Mouse (Mus musculus): Measurements from ENCODE around the gene Clip3.

Clip3 gene

GRCm38 (mm10) chr7:30286701-30287410, 4.7 kb upstream of the Clip3 start:
- ChIA-PET CTCF (interaction anchor here in 2 of 4 experiments (0.6 to 1.1 kb wide), 2 partner anchors 54 to 736 kb away, joined by 3 to 5 read pairs; partner anchors contain the start of gene Tbcb (in 1 of the 2)), POLR2A (interaction anchor here in 2 of 4 experiments (0.6 to 15.3 kb wide), 7 partner anchors 9 to 253 kb away, joined by 3 to 328 read pairs (median 4); no protein-coding TSS in a partner anchor)

- ChIA-PET CTCF (interaction anchor here in 1 of 4 experiments (0.8 kb wide), 1 partner anchor 44 kb away, joined by 3 read pairs; no protein-coding TSS in a partner anchor), POLR2A (interaction anchor here in 1 of 4 experiments (0.6 to 2.0 kb wide), 3 partner anchors 8 to 177 kb away, joined by 3 to 6 read pairs (median 3); partner anchors contain the start of genes Syne4, Thap8 and Wdr62)
These were observed 3.5 kb upstream of the Clip3 start for GRCm38 (mm10) chr7:30288046-30288445.

- ChIA-PET POLR2A (interaction anchor here in 2 of 4 experiments (0.6 to 8.8 kb wide), 3 partner anchors 7 to 117 kb away, joined by 4 to 84 read pairs (median 6); partner anchors contain the start of genes Thap8 (in 2 of the 2) and Wdr62 (in 2 of the 2)), CTCF (no interaction called here)
These were observed 2.3 kb upstream of the Clip3 start for GRCm38 (mm10) chr7:30289071-30289713.

- POLR2A ChIA-PET, result interaction anchor here in 3 of 4 experiments (0.6 to 8.8 kb wide), 6 partner anchors 8 to 168 kb away, joined by 3 to 84 read pairs (median 5); partner anchors contain the start of genes Thap8 (in 2 of the 3), Wdr62 (in 2 of the 3) and Kirrel2 (in 1 of the 3)
These were observed 1.7 kb upstream of the Clip3 start for GRCm38 (mm10) chr7:30289714-30290399.

GRCm38 (mm10) chr7:30293795-30294194, 2.3 kb downstream of the Clip3 start:
- POLR2A ChIA-PET, result interaction anchor here in 2 of 4 experiments (7.8 to 8.8 kb wide), 2 partner anchors 12 kb away, joined by 67 to 84 read pairs; partner anchors contain the start of genes Thap8 (in 2 of the 2) and Wdr62 (in 2 of the 2)
- CTCF ChIA-PET, result interaction anchor here in 2 of 4 experiments (0.6 to 1.5 kb wide), 2 partner anchors 12 to 49 kb away, joined by 3 to 4 read pairs; no protein-coding TSS in a partner anchor

More at GRCm38 (mm10) chr7:30289714-30290399, 1.7 kb upstream of the Clip3 start:
- CTCF ChIA-PET, result interaction anchor here in 1 of 4 experiments (0.7 kb wide), 1 partner anchor 44 kb away, joined by 7 read pairs; no protein-coding TSS in a partner anchor

- CTCF ChIA-PET, result interaction anchor here in 2 of 4 experiments (0.6 to 1.5 kb wide), 2 partner anchors 12 to 50 kb away, joined by 3 to 4 read pairs; no protein-coding TSS in a partner anchor
- POLR2A ChIA-PET, result interaction anchor here in 2 of 4 experiments (0.8 to 8.8 kb wide), 4 partner anchors 12 to 42 kb away, joined by 3 to 84 read pairs (median 36); partner anchors contain the start of genes Thap8 (in 2 of the 2) and Wdr62 (in 2 of the 2)
These were observed 2.8 kb downstream of the Clip3 start for GRCm38 (mm10) chr7:30294296-30294695.

GRCm38 (mm10) chr7:30295103-30295502, 3.6 kb downstream of the Clip3 start:
- CTCF ChIA-PET, result interaction anchor here in 1 of 4 experiments (0.8 to 1.6 kb wide), 3 partner anchors 11 to 41 kb away, joined by 3 to 5 read pairs (median 3); partner anchors contain the start of gene Wdr62
- POLR2A ChIA-PET, result interaction anchor here in 3 of 4 experiments (0.7 to 8.8 kb wide), 9 partner anchors 9 to 132 kb away, joined by 3 to 84 read pairs (median 5); partner anchors contain the start of genes Thap8 (in 3 of the 3), Wdr62 (in 3 of the 3) and Alkbh6 (in 1 of the 3)

- CTCF ChIA-PET, result interaction anchor here in 2 of 4 experiments (0.6 to 1.6 kb wide), 2 partner anchors 9 to 197 kb away, joined by 3 to 5 read pairs; no protein-coding TSS in a partner anchor
- POLR2A ChIA-PET, result interaction anchor here in 3 of 4 experiments (0.5 to 8.8 kb wide), 5 partner anchors 10 to 25 kb away, joined by 3 to 84 read pairs (median 3); partner anchors contain the start of genes Thap8 (in 2 of the 3) and Wdr62 (in 2 of the 3)
These were observed 5.3 kb downstream of the Clip3 start for GRCm38 (mm10) chr7:30296816-30297215.

- ChIA-PET CTCF (no interaction called here), POLR2A (interaction anchor here in 2 of 4 experiments (0.5 to 8.8 kb wide), 4 partner anchors 10 to 25 kb away, joined by 3 to 84 read pairs (median 35); partner anchors contain the start of genes Thap8 (in 2 of the 2) and Wdr62 (in 2 of the 2))
These were observed 5.7 kb downstream of the Clip3 start for GRCm38 (mm10) chr7:30297266-30297665.

- ChIA-PET CTCF (interaction anchor here (0.5 to 4.2 kb wide), 35 partner anchors 8 to 777 kb away, joined by 3 to 20 read pairs (median 4); partner anchors contain the start of genes E130208F15Rik (in 2 of the 4), Alkbh6 (in 1 of the 4), Clip3 (in 1 of the 4) and Polr2i (in 1 of the 4)), POLR2A (interaction anchor here (0.6 to 5.3 kb wide), 27 partner anchors 8 to 533 kb away, joined by 3 to 34 read pairs (median 5); partner anchors contain the start of genes Wdr62 (in 4 of the 4), Thap8 (in 3 of the 4), Clip3 (in 2 of the 4) and E130208F15Rik (in 2 of the 4))
These were observed 9.4 kb downstream of the Clip3 start for GRCm38 (mm10) chr7:30300914-30301313.

- CTCF ChIA-PET, result interaction anchor here (0.5 to 1.5 kb wide), 31 partner anchors 8 to 656 kb away, joined by 3 to 10 read pairs (median 3); partner anchors contain the start of genes E130208F15Rik (in 2 of the 4), Clip3 (in 1 of the 4), Hspb6 (in 1 of the 4) and Proser3 (in 1 of the 4)
- POLR2A ChIA-PET, result interaction anchor here in 3 of 4 experiments (0.8 to 1.6 kb wide), 7 partner anchors 8 to 26 kb away, joined by 3 to 7 read pairs (median 4); partner anchors contain the start of genes E130208F15Rik (in 2 of the 3), Syne4 (in 2 of the 3), Wdr62 (in 2 of the 3) and Thap8 (in 1 of the 3)
These were observed 14.7 kb downstream of the Clip3 start for GRCm38 (mm10) chr7:30306083-30306779.

- ChIA-PET CTCF (interaction anchor here in 3 of 4 experiments (0.5 to 1.4 kb wide), 7 partner anchors 7 to 305 kb away, joined by 3 to 5 read pairs (median 3); no protein-coding TSS in a partner anchor), POLR2A (interaction anchor here in 3 of 4 experiments (0.5 to 4.0 kb wide), 15 partner anchors 8 to 299 kb away, joined by 3 to 22 read pairs (median 4); partner anchors contain the start of genes E130208F15Rik (in 2 of the 3), Wdr62 (in 2 of the 3), Polr2i (in 1 of the 3) and Tbcb (in 1 of the 3))
These were observed 16.8 kb downstream of the Clip3 start, which contains the start of gene Alkbh6 for GRCm38 (mm10) chr7:30308076-30309005. Alkbh6 (plus strand) TSS chr7:30308717.

GRCm38 (mm10) chr7:30309395-30310129, 18.0 kb downstream of the Clip3 start:
- POLR2A ChIA-PET, result interaction anchor here in 3 of 4 experiments (0.6 to 4.0 kb wide), 12 partner anchors 9 to 298 kb away, joined by 3 to 22 read pairs (median 4); partner anchors contain the start of genes E130208F15Rik (in 2 of the 3), Wdr62 (in 2 of the 3) and Thap8 (in 1 of the 3)
- CTCF ChIA-PET, result interaction anchor here in 2 of 4 experiments (1.0 to 1.4 kb wide), 4 partner anchors 8 to 26 kb away, joined by 3 to 4 read pairs (median 3); no protein-coding TSS in a partner anchor

- ChIA-PET CTCF (interaction anchor here in 2 of 4 experiments (1.2 to 1.7 kb wide), 3 partner anchors 9 kb away, joined by 3 to 6 read pairs (median 3); no protein-coding TSS in a partner anchor), POLR2A (interaction anchor here in 2 of 4 experiments (0.7 to 4.0 kb wide), 4 partner anchors 10 to 28 kb away, joined by 3 to 22 read pairs (median 7); partner anchors contain the start of gene E130208F15Rik (in 2 of the 2))
These were observed 18.6 kb downstream of the Clip3 start for GRCm38 (mm10) chr7:30310136-30310535.
